Mouse (Mus musculus) gastrocnemius, postnatal 4 days (tissue): Measurements from ENCODE around the gene Gm17087. TPM values are rescaled to one million over a fixed set of nuclear protein-coding genes. Genes with fewer than 3 reads are reported as not detected.
A peak's percentile ranks its signal among the peaks of the same experiment; 100 is the strongest.

ENCODE experiments used
- DNase-seq, 2 experiments: peaks; one replicate each; pipeline ENCODE4 v3.0.0; 2021 to 2022; ENCODE audit warnings: low spot score in 2 of 2, mixed read lengths in 2 of 2
- total RNA-seq, 2 experiments: library from RNA; stranded (reverse); gene quantifications; 2 replicates each; pipeline ENCODE4 v1.2.3; 2021

Gene Gm17087
- total RNA-seq, 2 experiments from 2014 or later: not detected

DNA sequence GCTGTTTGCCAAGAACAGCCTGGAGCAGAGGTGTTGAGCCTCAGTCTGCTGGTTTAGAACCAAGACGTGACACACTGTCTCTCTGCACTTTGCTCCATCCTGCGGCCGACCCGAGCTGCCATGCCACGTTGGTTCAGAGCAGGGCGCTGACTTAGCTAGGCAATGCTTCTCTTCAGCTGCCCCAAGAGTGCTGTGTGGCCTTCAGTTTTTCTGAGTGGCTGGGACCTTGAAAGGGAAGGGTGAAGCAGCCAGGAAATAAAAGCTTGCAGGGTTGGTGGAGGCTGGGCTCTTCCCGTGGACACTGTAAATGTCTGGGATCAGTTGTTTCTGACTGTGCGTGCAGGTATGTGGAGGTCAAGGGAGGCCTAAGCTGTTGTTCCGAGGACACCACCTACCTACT lies 20.4 kb downstream of the Gm17087 start:
- DNase-seq: no peak

DNA sequence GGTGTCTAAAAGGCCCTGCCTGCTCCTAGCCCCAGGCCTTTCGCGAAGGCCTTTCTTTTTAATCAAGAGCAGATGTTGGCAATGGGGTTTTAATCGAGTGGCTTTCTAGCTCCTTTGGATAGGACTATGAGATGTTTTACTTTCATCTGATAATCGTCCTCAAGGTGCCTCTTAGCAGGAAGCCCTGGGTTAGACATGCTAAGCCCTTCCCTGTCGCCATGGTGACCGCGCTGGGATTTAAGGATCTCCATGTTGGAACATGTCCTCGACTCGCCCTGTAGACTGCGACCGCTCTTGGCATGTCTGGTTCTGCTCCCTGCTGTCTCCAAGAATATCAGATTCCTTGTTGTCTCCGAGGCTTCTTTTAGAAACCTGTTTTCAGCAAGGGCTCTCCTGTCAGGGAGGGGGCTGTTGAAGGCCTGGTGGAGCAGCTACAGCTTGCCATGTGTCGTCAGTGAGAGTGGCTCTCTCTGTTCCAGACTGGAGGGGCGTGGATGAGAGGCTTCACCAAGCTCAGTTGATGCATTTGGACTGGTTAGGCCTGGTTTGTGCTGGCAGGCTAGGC lies 24.7 kb downstream of the Gm17087 start:
- DNase-seq: no peak

DNA sequence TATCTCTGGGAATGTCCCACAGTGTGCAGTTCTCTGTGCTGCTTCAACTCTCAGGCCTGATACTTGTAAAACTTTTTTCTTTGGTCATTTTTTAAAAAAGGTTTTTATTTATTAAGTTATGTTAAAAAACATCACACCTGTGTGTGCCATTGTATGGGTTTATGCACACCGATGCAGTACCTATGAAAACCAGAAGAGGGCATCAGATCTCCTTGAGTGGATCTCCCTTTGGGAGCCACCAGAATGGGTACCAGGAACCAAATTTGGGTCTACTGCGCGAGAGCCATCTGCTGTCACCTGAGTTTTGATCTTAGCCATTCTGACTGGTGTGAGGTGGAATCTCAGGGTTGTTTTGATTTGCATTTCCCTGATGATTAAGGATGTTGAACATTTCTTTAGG lies 28.6 kb downstream of the Gm17087 start:
- DNase-seq: no peak

DNA sequence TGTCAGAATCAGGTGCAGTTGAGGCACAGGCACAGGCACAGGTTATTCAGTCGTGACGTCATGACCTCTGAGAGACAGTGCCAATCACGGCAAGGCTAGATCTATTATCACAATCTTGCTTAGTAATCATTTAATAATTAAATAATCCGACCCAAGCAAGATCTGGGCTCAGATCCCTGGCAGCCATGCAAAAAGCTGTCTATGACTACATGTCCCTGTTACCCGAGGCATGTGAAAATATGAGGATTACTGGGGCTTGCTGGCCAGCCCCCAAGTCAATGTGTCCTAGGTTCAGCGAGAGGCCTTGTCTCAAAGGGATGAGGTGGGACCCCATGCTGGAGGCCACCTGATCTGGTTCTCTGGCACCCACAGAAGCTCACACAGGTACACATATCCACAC lies 30.2 kb downstream of the Gm17087 start:
- no peak for DNase-seq

DNA sequence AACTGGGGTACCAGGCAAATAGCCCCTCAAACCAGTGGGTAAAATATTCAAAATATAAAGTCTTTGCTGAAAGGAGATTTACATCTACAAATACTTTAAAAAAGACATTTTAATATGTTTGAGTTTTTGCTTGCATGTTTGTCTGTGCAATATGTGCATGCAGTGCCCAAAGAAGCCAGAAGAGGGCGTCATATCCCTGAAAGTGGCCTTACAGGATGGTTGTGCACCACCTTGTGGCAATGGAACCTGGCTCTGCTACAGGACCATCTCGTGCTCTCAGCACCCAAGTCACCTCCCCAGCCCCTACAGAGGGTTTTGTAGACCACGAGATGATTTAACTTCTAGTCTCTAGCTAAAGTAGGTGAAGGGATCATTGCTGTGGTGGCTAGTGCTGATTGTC lies 32.9 kb downstream of the Gm17087 start:
- no peak for DNase-seq

DNA sequence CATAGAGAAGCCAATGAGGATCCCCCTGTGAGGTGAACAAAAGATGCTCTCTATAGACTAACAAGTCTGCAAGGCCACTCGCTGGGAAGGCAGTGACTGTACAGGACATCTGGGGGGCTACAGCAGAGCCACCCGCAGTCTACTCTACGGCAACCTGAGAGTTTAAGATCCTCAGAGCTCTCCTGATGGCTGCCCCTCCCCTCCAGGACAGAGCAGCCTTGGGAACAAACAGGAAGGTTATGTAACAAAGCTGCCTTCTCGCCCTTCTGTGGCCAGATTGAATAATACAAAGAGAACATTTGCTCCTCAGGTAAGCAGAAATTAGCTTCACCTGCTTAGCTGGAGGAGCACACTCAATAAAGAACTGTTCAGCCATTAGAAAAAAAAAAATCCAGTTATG lies 34.1 kb downstream of the Gm17087 start:
- DNase-seq: no peak

DNA sequence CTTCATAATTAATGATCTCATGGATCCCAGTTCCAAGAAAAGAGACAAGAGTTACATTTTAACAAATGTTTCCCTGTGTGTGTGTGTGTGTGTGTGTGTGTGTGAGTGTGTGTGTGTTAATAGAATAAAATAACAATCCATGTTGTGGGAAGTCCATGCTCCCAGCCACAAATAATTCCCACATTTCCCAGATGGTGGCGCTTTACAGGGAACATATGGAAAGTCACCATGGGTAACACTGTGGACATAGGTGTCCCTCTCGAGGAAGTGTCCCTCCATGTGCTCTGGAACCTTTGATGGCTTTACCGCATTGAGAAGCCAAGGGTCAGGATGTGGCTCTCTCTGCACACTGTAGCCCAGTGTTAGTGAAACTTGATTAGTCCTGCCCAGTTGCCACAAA lies 38.1 kb downstream of the Gm17087 start:
- DNase-seq: no peak

DNA sequence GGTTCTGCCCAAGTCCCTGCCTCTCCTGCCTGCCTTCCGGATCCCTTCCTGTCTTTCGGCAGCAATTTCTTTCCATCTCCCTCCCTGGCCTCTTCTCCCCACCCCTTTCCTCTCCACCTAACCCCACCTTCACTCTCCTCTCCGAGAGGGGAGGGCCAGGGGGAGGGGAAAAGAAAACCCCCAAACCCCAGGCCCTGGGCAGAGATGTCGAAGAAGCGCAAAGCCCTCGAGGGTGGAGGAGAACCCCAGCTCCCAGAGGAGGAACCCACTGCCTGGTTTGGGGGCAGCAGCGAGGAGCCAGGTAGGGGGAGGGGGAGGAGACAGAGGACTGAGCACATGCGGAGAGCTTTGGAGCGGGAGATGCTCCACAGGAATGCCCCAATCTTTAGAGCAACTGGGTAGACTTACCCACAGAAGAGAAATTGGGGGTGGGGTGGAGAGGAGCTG lies 39.9 kb downstream of the Gm17087 start:
- no peak for DNase-seq

DNA sequence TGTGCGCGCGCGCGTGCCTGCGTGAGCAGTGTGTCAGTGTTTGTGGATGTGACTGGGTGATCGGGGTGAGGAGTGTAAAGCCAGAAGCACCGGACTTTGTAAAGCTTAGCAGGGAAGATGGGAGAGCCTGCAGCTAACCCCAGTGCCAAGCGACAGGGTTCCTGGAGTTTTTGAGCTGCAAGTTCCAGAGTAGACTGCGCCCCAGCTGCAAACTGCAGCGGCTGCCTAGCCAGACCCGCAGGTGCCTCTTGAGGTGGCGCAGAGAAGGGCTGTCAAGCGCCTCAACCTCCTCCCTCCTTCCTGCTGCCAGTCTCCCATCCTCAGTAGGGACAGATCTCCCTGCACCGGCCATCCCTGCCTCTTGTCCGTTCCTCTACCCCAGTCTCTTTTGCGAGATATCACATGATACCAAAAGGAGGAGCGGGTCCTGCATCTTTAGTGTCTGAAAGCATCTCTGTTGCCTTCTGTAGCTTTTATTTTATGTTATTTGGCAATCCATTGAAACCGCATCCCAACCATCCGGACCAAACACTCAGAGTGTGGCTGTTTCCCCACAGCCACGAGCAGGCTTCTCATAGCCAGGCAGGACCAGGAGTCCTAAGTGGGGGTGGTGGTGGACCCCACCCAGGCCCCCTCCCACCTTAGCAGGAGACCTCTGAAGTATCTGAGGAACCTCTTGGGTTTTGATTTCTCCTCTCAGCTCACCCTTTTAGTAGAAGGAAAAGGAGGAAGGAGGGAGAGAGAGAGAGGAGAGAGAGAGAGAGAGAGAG lies 40.6 kb downstream of the Gm17087 start:
- no peak for DNase-seq

DNA sequence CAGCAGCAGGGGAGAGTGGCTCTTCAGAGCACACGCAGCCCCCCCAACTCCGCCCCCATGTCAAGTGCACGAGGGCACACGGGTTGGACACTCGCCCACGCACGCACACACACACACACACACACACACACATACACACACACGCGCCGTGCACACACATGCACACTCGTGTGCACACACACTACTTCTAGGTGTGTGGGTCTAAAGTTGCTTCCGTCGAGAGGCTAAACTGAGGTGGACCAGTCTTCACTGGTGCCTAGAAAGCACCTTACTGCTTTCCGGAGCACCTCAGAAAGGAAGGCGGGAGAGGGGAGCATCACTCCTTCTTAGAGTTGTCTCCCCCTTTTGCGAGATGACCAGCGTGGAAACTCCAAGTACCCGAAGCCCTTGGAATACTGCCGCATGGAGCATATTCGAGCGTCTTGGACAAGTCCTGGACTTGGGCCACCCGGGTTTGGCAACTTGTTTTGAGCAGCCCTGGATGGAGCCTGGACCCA lies 41.5 kb downstream of the Gm17087 start, which contains the start of gene Pde10a:
TSS of gene Pde10a (plus strand) at position 148 of the 497 bp plus-strand sequence.
- DNase-seq: peak in 1 of 2 experiments; percentile 45

DNA sequence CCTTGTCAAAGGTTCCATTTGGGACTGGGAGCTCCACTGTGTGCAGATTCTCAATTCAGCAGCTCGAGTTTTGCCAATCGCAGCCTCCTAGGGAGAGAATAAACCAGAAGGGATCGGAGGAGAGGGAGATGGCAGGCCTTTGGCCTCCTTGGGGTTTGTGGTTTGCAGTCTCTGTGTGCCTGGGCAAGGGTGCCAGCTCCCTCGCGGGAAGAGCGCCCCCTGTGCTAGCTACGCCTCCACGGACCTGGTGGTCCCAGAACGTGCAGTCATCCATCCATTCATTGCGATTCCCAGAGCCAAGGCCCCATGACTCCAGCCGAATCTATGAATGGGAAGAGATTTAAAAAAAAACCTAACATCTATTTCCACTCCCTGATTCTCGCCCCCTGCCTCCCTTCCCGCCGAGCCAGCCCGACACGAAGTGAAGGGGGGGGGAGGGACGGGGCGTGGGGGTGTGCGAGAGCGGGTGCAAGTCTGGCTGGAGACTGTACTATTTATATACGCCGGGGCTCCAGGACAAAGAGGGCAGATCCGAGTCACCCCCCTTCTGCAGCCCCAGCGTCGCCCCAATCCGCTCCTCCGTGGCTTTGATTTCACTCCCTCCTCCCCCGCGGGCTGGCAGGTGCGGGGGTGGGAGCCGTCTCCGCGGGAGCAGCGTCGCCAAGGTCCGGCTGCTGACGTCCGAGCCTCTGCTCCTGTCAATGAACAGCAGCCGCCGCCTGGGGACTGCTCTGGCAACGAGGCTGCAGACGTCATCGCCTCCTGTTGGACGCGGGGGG lies 42.2 kb downstream of the Gm17087 start:
- peak; percentile 73 to 84 for DNase-seq

DNA sequence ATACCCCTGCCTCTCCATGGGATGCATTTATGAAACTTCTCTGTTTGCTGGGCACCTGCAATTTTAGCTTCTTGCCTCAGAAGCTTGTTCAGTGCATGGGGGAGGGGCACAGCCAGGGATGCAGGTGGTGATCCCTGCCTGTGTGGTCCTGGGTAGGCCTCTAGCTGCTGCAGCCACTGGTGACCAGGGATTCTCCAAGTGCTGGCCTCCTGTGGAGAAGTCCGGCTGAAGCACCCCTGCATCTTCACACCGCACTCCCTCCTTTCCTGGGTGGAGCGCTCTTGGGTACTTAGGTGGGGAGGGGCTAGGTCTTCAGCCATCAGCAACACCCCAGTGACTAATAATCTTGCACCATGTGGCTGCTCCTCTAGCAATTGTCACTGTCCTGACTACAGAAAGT lies 42.8 kb downstream of the Gm17087 start:
- no peak for DNase-seq

DNA sequence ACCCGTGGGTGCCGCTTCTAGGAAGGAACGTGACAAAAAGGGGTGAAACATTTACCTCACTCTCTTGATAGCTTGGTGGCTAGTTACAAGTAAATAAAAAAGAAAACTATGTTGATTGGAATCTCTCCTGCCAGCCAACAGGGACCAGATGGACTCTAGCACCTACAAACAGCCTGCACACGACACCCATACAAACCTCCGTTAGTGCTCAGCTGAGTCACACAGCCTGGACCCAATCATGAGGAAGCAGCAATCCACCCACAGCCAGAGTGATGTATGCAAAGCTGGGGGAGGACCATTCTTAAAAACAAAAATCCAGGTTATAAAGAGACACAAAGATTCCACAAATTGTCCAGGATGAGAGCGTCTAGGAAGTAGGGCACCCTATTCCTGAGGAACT lies 50.7 kb downstream of the Gm17087 start:
- DNase-seq: no peak

Other genes starting within 250 kb of the Gm17087 start
- gene Prr18, start 229.5 kb downstream of the Gm17087 start, total RNA-seq: under 1 TPM; 0.12 to 0.18 TPM
- gene T2, start 211.0 kb downstream of the Gm17087 start, total RNA-seq: not detected
- gene T, start 132.5 kb downstream of the Gm17087 start, total RNA-seq: under 1 TPM; 0.25 to 0.36 TPM
- 1 to 10 TPM; 7.5 to 8.4 TPM for gene Pde10a, start 41.6 kb downstream of the Gm17087 start, total RNA-seq